Comparison of ENCODE assay signal across 7 mouse cellular contexts in genomic region chr10:57532218-57533101, GRCm38 (mm10). TPM values are rescaled to one million over a fixed set of nuclear protein-coding genes. Genes with fewer than 3 reads are reported as not detected.
DNase-seq lines count a peak whose midpoint lies in the region; ATAC-seq lines count a peak whose summit lies in the region.

Gene Serinc1 (minus strand): TSS chr10:57532530.

- peak; percentile 96 for DNase-seq in adrenal gland, postnatal 14 days
- DNase-seq in embryonic facial prominence, embryonic 11.5 days (ENCODE audit: low spot score), result peak; percentile 97
- peak; percentile 94 for DNase-seq in kidney, adult 11 months
- DNase-seq in limb, embryonic 10.5 days (ENCODE audit: low spot score), result peak; percentile 94
- peak; percentile 89 for DNase-seq in spleen, adult 12 weeks (ENCODE audit: low spot score)

- H3K27me3 ChIP-seq in embryonic facial prominence, embryonic 11.5 days (ENCODE audit: control insufficient read depth, insufficient read depth, low read length), result no peaks in the 10 kb centered on the region
- no peaks in the 10 kb centered on the region for H3K27me3 ChIP-seq in limb, embryonic 10.5 days (ENCODE audit: low read depth, poor library complexity, severe bottlenecking)
- no peaks in the 10 kb centered on the region for H3K27me3 ChIP-seq in midbrain, embryonic 13.5 days

- H3K27ac ChIP-seq in embryonic facial prominence, embryonic 11.5 days (replicated peaks; ENCODE audit: low read depth, low read length), result peak within 1 kb of the TSS; percentile 75
- peak within 1 kb of the TSS; percentile 96 for H3K27ac ChIP-seq in limb, embryonic 10.5 days
- peak within 1 kb of the TSS; percentile 98 for H3K27ac ChIP-seq in midbrain, embryonic 13.5 days

- WGBS in embryonic facial prominence, embryonic 11.5 days, result 12% methylated on average over 49 of the region's 49 CpGs
- 12% methylated on average over 49 of the region's 49 CpGs for WGBS in limb, embryonic 10.5 days
- WGBS in midbrain, embryonic 13.5 days, result 12% methylated on average over 49 of the region's 49 CpGs

- peak within 1 kb of the TSS; percentile 59 for H3K4me2 ChIP-seq in embryonic facial prominence, embryonic 11.5 days (ENCODE audit: low read depth, low read length)
- peak within 1 kb of the TSS; percentile 89 for H3K4me2 ChIP-seq in midbrain, embryonic 13.5 days (replicated peaks)

- H3K9ac ChIP-seq in embryonic facial prominence, embryonic 11.5 days (replicated peaks; ENCODE audit: low read length), result peak within 1 kb of the TSS; percentile 88
- H3K9ac ChIP-seq in midbrain, embryonic 13.5 days (replicated peaks), result peak within 1 kb of the TSS; percentile 95

- H3K9me3 ChIP-seq in embryonic facial prominence, embryonic 11.5 days (replicated peaks; ENCODE audit: control insufficient read depth, low read length), result no peaks in the 10 kb centered on the region
- no peaks in the 10 kb centered on the region for H3K9me3 ChIP-seq in limb, embryonic 10.5 days (replicated peaks)
- no peaks in the 10 kb centered on the region for H3K9me3 ChIP-seq in midbrain, embryonic 13.5 days

- ATAC-seq in embryonic facial prominence, embryonic 11.5 days (replicated peaks; ENCODE audit: insufficient number of reproducible peaks, low FRiP score, low TSS enrichment, low read depth), result peak; percentile 99
- peak; percentile 99 for ATAC-seq in granulocyte monocyte progenitor cell, adult 5-6 weeks (replicated peaks; ENCODE audit: poor library complexity, severe bottlenecking)
- ATAC-seq in midbrain, embryonic 13.5 days, result peak; percentile 99

- peak within 1 kb of the TSS; percentile 83 for H3K4me3 ChIP-seq in embryonic facial prominence, embryonic 11.5 days (ENCODE audit: low read depth, low read length)
- H3K4me3 ChIP-seq in limb, embryonic 10.5 days, result peak within 1 kb of the TSS; percentile 91
- H3K4me3 ChIP-seq in midbrain, embryonic 13.5 days (replicated peaks), result peak within 1 kb of the TSS; percentile 89

- H3K36me3 ChIP-seq in embryonic facial prominence, embryonic 11.5 days (replicated peaks; ENCODE audit: control insufficient read depth, insufficient read depth, low read depth, low read length), result no peaks in the 10 kb centered on the region
- peaks cover 8% of the 10 kb centered on the region for H3K36me3 ChIP-seq in limb, embryonic 10.5 days
- no peaks in the 10 kb centered on the region for H3K36me3 ChIP-seq in midbrain, embryonic 13.5 days

- no peaks in the 10 kb centered on the region for H3K4me1 ChIP-seq in embryonic facial prominence, embryonic 11.5 days (ENCODE audit: control insufficient read depth, insufficient read depth, low read length)
- H3K4me1 ChIP-seq in limb, embryonic 10.5 days, result peaks cover 7% of the 10 kb centered on the region
- peaks cover 38% of the 10 kb centered on the region for H3K4me1 ChIP-seq in midbrain, embryonic 13.5 days (replicated peaks)

RNA-seq across cellular contexts. Expression of gene Serinc1, which starts in this region (rescaled TPM):
- 265 and 276 TPM in 2 replicates for total RNA-seq in adrenal gland, postnatal 14 days (2021)
- 184 and 196 TPM in 2 replicates for polyA plus RNA-seq in embryonic facial prominence, embryonic 11.5 days (2014; fragmentation: Nextera tagmentation; extraction: Ambion mirVana)
- 46.8 and 47.3 TPM in 2 replicates for total RNA-seq in granulocyte monocyte progenitor cell, adult 5-6 weeks (2014; fragmentation: Nextera tagmentation)
- total RNA-seq in granulocyte monocyte progenitor cell, adult 5-6 weeks (2017), result 93.0 and 99.7 TPM in 2 replicates
- polyA plus RNA-seq in limb, embryonic 10.5 days (2016; fragmentation: Nextera tagmentation; extraction: Ambion mirVana), result 110 and 134 TPM in 2 replicates
- 339 and 384 TPM in 2 replicates for polyA plus RNA-seq in midbrain, embryonic 13.5 days (2015; fragmentation: Nextera tagmentation; extraction: Ambion mirVana)

Comparison
In these comparisons a context has a peak if more than half of its experiments do, and no peak if none do; other contexts are left out.
1. Peak in every context shown above with its lines: DNase-seq, ATAC-seq, H3K4me3 ChIP-seq and H3K27ac ChIP-seq.